Mouse (Mus musculus): ENCODE results near the gene Ppm1h.

GRCm38 (mm10) chr10:122919416-122919815 is 240.9 kb downstream of the Ppm1h start:
- TF ChIP-seq EP300 (IDR thresholded peaks at IDR 0.05; ENCODE audit: low read depth) (no peak), CTCF (IDR thresholded peaks at IDR 0.05; ENCODE audit: low read depth) (no peak)
